Mouse (Mus musculus) ES-E14 (cell line): ENCODE measurements at regions not wholly inside any gene's neighbourhood (a gene's known extent, or its start where the extent isn't known, plus 50 kb on each side); places are given as distances from the start of the nearest gene placed in this dataset.

Source experiments
- HCFC1 ChIP-seq: IDR thresholded peaks from 2 replicates; pipeline ENCODE4 v1.6.1; 2012; ENCODE audit warnings: low read length, inconsistent platforms, borderline replicate concordance; ENCODE audit not compliant: insufficient read depth
- MAFK ChIP-seq: IDR thresholded peaks from 2 replicates; pipeline ENCODE4 v1.6.1; 2014; ENCODE audit warnings: mild to moderate bottlenecking, low read depth, low read length, inconsistent platforms; ENCODE audit not compliant: insufficient read depth
- ZC3H11A ChIP-seq: IDR thresholded peaks from 2 replicates; pipeline ENCODE4 v1.6.1; 2012; ENCODE audit warnings: low read depth, mild to moderate bottlenecking, inconsistent platforms, low read length, borderline replicate concordance

- TF ChIP-seq MAFK, result no peak
- no peak for TF ChIP-seq HCFC1
- no peak for TF ChIP-seq ZC3H11A
These were observed 52.5 kb downstream of the Adm start for GRCm38 (mm10) chr7:110679916-110680315.
